Mouse (Mus musculus): Measurements from ENCODE around the gene Usp44. TPM values are rescaled to one million over a fixed set of nuclear protein-coding genes. Genes with fewer than 3 reads are reported as not detected.

The Usp44 gene
- total RNA-seq, 1 experiment from 2014 or later, result not detected

- ATAC-seq (ENCODE audit: extremely low read depth, insufficient number of reproducible peaks, low FRiP score, poor library complexity, severe bottlenecking), result no peak
Measured at GRCm38 (mm10) chr10:93899303-93899702, 67.9 kb downstream of the Usp44 start.

GRCm38 (mm10) chr10:93899907-93900306 lies 68.6 kb downstream of the Usp44 start:
- no peak for ATAC-seq (ENCODE audit: extremely low read depth, insufficient number of reproducible peaks, low FRiP score, poor library complexity, severe bottlenecking)

- ATAC-seq (ENCODE audit: extremely low read depth, insufficient number of reproducible peaks, low FRiP score, poor library complexity, severe bottlenecking), result no peak
Measured at GRCm38 (mm10) chr10:93907376-93907775, 76.0 kb downstream of the Usp44 start.

Other genes starting within 250 kb of the Usp44 start
- 27.2 and 40.0 TPM in 2 replicates for gene Snrpf, start 241.8 kb upstream of the Usp44 start, total RNA-seq (2017)
- gene Ntn4, start 190.9 kb upstream of the Usp44 start, total RNA-seq (2017), result not detected in 2 replicates
- 85.2 and 87.3 TPM in 2 replicates for gene Metap2, start 65.5 kb downstream of the Usp44 start, total RNA-seq (2017)
- gene Vezt, start 204.3 kb downstream of the Usp44 start, total RNA-seq (2017), result 8.3 and 9.4 TPM in 2 replicates
- 8.1 and 8.3 TPM in 2 replicates for gene Fgd6, start 204.4 kb downstream of the Usp44 start, total RNA-seq (2017)

Measured in neutrophil, adult 5-6 weeks (primary cell).